In genomic region chr13:42522553-42522952, GRCm38 (mm10) we compare ENCODE assay signal across 31 mouse cellular contexts.
"Had no signal": no experiment of that assay in that cellular context is flagged by ENCODE, and none has a peak within 500 bp of the region (broad histone marks: within the 10 kb centered on the region; RNA-seq: fewer than 3 reads in every experiment).

No protein-coding gene starts in this region.

- H3K4me3 ChIP-seq: heart, embryonic 10.5 days; heart, embryonic 12.5 days; heart, embryonic 13.5 days; heart, embryonic 15.5 days; hindbrain, embryonic 10.5 days; hindbrain, embryonic 12.5 days; hindbrain, embryonic 13.5 days; hindbrain, embryonic 15.5 days; intestine, embryonic 15.5 days; kidney, embryonic 15.5 days; layer of hippocampus, adult 2 months had no signal

- H3K27me3 ChIP-seq: heart, embryonic 12.5 days; heart, embryonic 13.5 days; heart, embryonic 15.5 days; hindbrain, embryonic 12.5 days; hindbrain, embryonic 13.5 days; hindbrain, embryonic 15.5 days; intestine, embryonic 15.5 days; kidney, embryonic 15.5 days had no signal

- H3K27ac ChIP-seq: heart, embryonic 10.5 days; heart, embryonic 13.5 days; heart, embryonic 15.5 days; hindbrain, embryonic 10.5 days; hindbrain, embryonic 12.5 days; hindbrain, embryonic 13.5 days; hindbrain, embryonic 14.5 days; hindbrain, embryonic 15.5 days; hindbrain, postnatal 0 days; intestine, embryonic 15.5 days; kidney, embryonic 15.5 days; kidney, postnatal 0 days; layer of hippocampus, adult 2 months had no signal

- H3K4me1 ChIP-seq: hindbrain, embryonic 15.5 days had no signal

- H3K4me2 ChIP-seq: heart, embryonic 11.5 days; heart, embryonic 12.5 days; heart, embryonic 13.5 days; heart, embryonic 15.5 days; hindbrain, embryonic 12.5 days; hindbrain, embryonic 13.5 days; hindbrain, embryonic 14.5 days; hindbrain, embryonic 15.5 days; intestine, embryonic 15.5 days; kidney, embryonic 15.5 days had no signal

- DNase-seq: heart, postnatal 10 days; heart, postnatal 14 days; heart, postnatal 36 days; heart, postnatal 4 days; kidney, adult 11 months; kidney, adult 18-20 months; kidney, adult 2 months; kidney, adult 8-10 months; kidney, adult 9 months; kidney, postnatal 10 days; kidney, postnatal 14 days; kidney, postnatal 25 days; kidney, postnatal 36 days; kidney, postnatal 4 days; layer of hippocampus, adult 9-11 months; layer of hippocampus, postnatal 36 days had no signal

- H3K9me3 ChIP-seq: heart, embryonic 10.5 days; heart, embryonic 12.5 days; heart, embryonic 15.5 days; hindbrain, embryonic 12.5 days; hindbrain, embryonic 13.5 days; hindbrain, embryonic 15.5 days; intestine, embryonic 15.5 days had no signal

- H3K36me3 ChIP-seq: heart, embryonic 10.5 days; heart, embryonic 12.5 days; heart, embryonic 13.5 days; heart, embryonic 15.5 days; hindbrain, embryonic 10.5 days; hindbrain, embryonic 12.5 days; hindbrain, embryonic 13.5 days; hindbrain, embryonic 15.5 days; intestine, embryonic 15.5 days; kidney, embryonic 15.5 days had no signal

- H3K9ac ChIP-seq: heart, embryonic 12.5 days; heart, embryonic 13.5 days; heart, embryonic 15.5 days; hindbrain, embryonic 12.5 days; hindbrain, embryonic 13.5 days; hindbrain, embryonic 14.5 days; hindbrain, embryonic 15.5 days; intestine, embryonic 15.5 days; kidney, embryonic 15.5 days had no signal
